Mouse (Mus musculus) adrenal gland, postnatal 10 days (tissue): ENCODE measurements around the gene Srp54b. TPM values are rescaled to one million over a fixed set of nuclear protein-coding genes. Genes with fewer than 3 reads are reported as not detected.
"Not testable (repeated sequence)": the region's sequence is repeated elsewhere in the genome, so short reads cannot be mapped to it uniquely, and the experiment has no call there.

Experiments used
- DNase-seq: peaks from one replicate; pipeline ENCODE4 v3.0.0; 2021; ENCODE audit warnings: mixed read lengths
- long read RNA-seq, 2 experiments: library from polyadenylated mRNA; stranded (forward); transcript quantifications; one replicate each; pipeline ENCODE4 v2.0.0; 2021
- total RNA-seq, 2 experiments: library from RNA; stranded (reverse); gene quantifications; 2 replicates each; pipeline ENCODE4 v1.2.3; 2021

The Srp54b gene
- total RNA-seq: 10 to 100 TPM; 61.5 to 78.7 TPM
- long read RNA-seq, experiment 1, transcript Srp54b-201 (16 exons, 3,646 nt): major isoform, 165 of 175 reads
- long read RNA-seq, experiment 1, partial matches to known transcripts: 5 of 175 reads
- long read RNA-seq, experiment 1, other reads (novel, unspliced or antisense): 5 of 175 reads
- long read RNA-seq, experiment 2, transcript Srp54b-201 (16 exons, 3,646 nt): major isoform, 72 of 77 reads
- long read RNA-seq, experiment 2, partial matches to known transcripts: 2 of 77 reads
- long read RNA-seq, experiment 2, other reads (novel, unspliced or antisense): 3 of 77 reads

- not testable (repeated sequence) for DNase-seq
These were observed at the start of gene Srp54b for GRCm38 (mm10) chr12:55154559-55155448. Gene Srp54b, plus strand, starts transcription at chr12:55155104.

GRCm38 (mm10) chr12:55112616-55113015, 42.3 kb upstream of the Srp54b start:
- not testable (repeated sequence) for DNase-seq

DNA sequence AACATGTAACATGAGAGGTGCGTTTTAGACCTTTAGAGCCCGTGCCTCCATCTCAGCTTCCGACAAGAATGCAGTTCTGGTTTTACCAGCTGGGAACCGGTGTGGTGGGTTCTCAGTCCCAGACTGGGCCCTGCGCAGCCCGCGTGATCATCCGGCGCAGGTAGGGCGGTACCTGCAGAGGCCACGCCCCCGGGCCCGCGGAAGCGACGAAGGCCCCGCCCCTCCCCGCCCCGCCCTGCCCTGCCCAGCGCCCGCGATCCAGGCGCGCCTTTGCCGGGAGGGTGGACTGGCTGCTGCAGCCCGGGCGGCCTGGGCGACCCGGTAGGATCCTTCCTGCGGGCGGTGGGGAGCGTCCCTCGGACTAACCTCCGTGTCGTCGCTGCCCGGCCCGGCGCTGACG, 30.7 kb upstream of the Srp54b start, which contains the start of gene Fam177a:
Fam177a (plus strand) TSS at position 228 of the 400 bp plus-strand sequence.
- DNase-seq: not testable (repeated sequence)

GRCm38 (mm10) chr12:55124731-55125130, 30.2 kb upstream of the Srp54b start:
- DNase-seq: not testable (repeated sequence)

- DNase-seq: not testable (repeated sequence)
These were observed 19.4 kb upstream of the Srp54b start for GRCm38 (mm10) chr12:55135540-55135939.

DNA sequence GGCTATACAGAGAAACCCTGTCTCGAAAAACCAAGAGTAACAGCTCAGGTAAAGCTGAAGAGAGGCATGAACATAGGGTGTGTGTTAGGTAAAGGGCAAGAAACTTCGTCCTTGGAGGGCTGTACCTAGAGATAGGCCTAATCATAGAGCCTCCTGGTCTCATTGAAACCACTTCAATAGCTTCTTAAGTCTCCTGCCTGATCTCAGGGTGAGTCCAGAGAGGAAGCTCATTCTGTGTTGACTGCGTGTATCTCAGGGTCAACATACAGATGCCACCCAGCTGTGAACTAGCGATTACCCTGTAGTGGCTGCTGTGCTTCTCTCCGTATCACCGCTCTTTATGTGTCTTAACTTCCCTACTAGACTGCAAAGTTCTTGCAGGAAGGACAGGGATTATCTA, 17.0 kb upstream of the Srp54b start:
- not testable (repeated sequence) for DNase-seq

DNA sequence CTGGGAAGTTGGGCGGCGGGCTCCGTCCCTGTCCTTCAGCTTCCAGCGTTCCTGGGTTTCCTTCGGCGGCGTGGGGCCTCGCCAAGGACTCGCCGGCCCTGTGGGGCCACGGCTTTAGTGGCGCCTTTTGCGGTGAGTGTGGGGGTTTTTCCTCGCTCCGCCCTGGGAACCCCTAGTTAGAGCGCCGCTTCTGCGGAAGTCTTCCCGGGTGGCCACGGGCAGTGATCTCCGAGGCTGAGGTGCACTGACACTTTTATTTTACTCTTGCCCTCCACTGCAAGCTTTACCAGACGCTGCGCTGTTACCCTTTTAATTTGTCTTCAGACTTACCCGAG, 512 bp downstream of the Srp54b start:
- DNase-seq: not testable (repeated sequence)

DNA sequence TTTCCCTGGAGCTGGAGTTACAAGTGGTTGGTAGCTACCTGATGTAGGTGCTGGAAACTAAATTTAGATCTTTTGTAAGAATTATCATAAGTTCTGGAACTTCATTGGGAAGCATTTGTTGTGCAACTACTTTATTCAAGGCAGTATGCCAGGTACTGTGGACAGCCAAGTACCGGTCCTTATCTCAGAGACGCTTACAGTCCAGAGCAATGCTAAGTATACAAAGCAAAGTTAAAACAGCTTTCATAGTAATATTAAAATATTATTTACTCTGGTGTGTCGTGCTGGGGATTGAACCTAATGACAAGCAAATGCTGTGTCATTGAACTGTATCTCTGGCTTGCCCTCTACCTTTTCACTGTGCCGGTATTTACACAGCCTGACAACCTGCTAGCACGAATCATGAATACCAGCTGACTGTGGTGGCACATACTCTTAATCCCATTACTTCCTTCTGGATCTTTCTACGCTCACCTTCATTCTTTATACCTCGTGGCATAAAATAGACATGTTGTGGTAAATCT, 12.2 kb downstream of the Srp54b start:
- DNase-seq: not testable (repeated sequence)

- not testable (repeated sequence) for DNase-seq
These were observed 32.8 kb downstream of the Srp54b start for GRCm38 (mm10) chr12:55187686-55188085.

DNA sequence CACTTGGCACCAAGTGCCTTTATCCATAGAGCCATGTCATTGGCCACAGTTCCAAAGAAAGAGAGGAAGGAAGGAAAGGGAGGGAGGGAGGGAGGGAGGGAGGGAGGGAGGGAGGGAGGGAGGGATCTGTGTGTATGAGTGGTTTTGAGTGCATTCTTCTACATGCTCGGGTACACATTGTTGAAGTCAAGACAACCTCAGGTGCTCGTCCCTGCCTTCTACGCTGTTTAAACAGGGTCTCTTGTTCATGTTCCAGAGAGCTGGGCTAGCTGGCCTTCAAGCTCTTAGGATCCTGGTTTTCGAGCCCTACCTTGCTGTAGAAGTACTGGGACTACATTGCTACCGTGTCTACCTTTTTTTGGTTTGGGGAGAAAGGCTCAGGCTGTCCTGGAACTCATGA, 34.2 kb downstream of the Srp54b start:
- not testable (repeated sequence) for DNase-seq

DNA sequence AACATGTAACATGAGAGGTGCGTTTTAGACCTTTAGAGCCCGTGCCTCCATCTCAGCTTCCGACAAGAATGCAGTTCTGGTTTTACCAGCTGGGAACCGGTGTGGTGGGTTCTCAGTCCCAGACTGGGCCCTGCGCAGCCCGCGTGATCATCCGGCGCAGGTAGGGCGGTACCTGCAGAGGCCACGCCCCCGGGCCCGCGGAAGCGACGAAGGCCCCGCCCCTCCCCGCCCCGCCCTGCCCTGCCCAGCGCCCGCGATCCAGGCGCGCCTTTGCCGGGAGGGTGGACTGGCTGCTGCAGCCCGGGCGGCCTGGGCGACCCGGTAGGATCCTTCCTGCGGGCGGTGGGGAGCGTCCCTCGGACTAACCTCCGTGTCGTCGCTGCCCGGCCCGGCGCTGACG, 44.4 kb downstream of the Srp54b start, which contains the start of gene 1700047I17Rik2:
1700047I17Rik2 (plus strand) TSS at position 287 of the 400 bp plus-strand sequence.
- not testable (repeated sequence) for DNase-seq

DNA sequence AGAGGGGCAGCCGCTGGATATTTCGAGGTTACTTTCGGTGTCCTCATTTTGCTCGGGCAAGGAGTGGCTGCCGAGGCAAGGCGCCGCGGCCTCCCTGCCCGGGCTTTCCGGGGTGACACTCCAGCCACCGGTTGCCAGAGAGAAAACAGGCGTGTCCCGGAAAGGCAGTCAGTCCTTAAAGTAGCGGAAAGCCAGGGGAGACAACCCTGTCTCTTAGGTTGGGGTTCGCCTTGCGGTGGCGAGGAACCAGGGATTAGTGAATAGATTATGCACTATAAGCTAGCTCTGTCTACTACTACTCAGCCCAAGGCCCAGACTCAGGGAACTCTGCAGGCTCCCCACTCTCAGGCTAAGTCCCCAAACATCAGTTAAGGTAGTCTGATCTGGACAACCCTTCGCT, 44.9 kb downstream of the Srp54b start:
- not testable (repeated sequence) for DNase-seq

DNA sequence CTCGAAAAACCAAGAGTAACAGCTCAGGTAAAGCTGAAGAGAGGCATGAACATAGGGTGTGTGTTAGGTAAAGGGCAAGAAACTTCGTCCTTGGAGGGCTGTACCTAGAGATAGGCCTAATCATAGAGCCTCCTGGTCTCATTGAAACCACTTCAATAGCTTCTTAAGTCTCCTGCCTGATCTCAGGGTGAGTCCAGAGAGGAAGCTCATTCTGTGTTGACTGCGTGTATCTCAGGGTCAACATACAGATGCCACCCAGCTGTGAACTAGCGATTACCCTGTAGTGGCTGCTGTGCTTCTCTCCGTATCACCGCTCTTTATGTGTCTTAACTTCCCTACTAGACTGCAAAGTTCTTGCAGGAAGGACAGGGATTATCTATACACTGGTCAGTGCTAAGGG, 58.0 kb downstream of the Srp54b start:
- DNase-seq: not testable (repeated sequence)

- DNase-seq: not testable (repeated sequence)
These were observed 75.0 kb downstream of the Srp54b start, which contains the start of gene Srp54c for GRCm38 (mm10) chr12:55229626-55230519. Gene Srp54c, plus strand, starts transcription at chr12:55230168.

DNA sequence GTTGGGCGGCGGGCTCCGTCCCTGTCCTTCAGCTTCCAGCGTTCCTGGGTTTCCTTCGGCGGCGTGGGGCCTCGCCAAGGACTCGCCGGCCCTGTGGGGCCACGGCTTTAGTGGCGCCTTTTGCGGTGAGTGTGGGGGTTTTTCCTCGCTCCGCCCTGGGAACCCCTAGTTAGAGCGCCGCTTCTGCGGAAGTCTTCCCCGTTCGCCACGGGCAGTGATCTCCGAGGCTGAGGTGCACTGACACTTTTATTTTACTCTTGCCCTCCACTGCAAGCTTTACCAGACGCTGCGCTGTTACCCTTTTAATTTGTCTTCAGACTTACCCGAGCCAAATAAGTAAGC, 75.6 kb downstream of the Srp54b start:
- DNase-seq: not testable (repeated sequence)

Other genes with a start within 250 kb of the Srp54b start
- gene Gm20403, start 168.6 kb upstream of the Srp54b start, total RNA-seq: not detected
- 10 to 100 TPM; 22.0 to 27.1 TPM for gene Baz1a, start 140.8 kb upstream of the Srp54b start, total RNA-seq
- gene 2700097O09Rik, start 75.0 kb upstream of the Srp54b start, total RNA-seq: 10 to 100 TPM in 1 of 2 experiments, 1 to 10 TPM in 1; 8.9 to 11.3 TPM
- gene Srp54a, start 74.8 kb upstream of the Srp54b start, total RNA-seq: 100 to 1,000 TPM; 110 to 121 TPM
- gene Fam177a, start 30.6 kb upstream of the Srp54b start, total RNA-seq: 10 to 100 TPM in 1 of 2 experiments, 1 to 10 TPM in 1; 5.1 to 12.8 TPM
- gene 1700047I17Rik2, start 44.5 kb downstream of the Srp54b start, total RNA-seq: 1 to 10 TPM in 1 of 2 experiments, not detected in 1; 7.9 TPM
- 10 to 100 TPM; 33.4 to 40.0 TPM for gene Srp54c, start 75.1 kb downstream of the Srp54b start, total RNA-seq
- gene 1110008L16Rik, start 144.5 kb downstream of the Srp54b start, total RNA-seq: 10 to 100 TPM; 15.5 to 16.8 TPM
- 10 to 100 TPM; 11.7 to 11.8 TPM for gene Ppp2r3c, start 147.9 kb downstream of the Srp54b start, total RNA-seq
- 100 to 1,000 TPM; 236 to 251 TPM for gene Psma6, start 229.1 kb downstream of the Srp54b start, total RNA-seq